Mouse (Mus musculus) megakaryocyte, embryonic 14.5 days (primary cell): ENCODE results near the gene Sdha.

ENCODE experiments used
- FLI1 ChIP-seq: IDR thresholded peaks from 2 replicates; pipeline ENCODE4 v1.6.1; 2012; ENCODE audit warnings: low read length, inconsistent platforms, mixed read lengths
- GATA1 ChIP-seq: IDR thresholded peaks from 3 replicates; pipeline ENCODE4 v1.6.1; 2012; ENCODE audit warnings: mixed read lengths, low read length, inconsistent platforms, borderline replicate concordance

- TF ChIP-seq FLI1 (no peak), GATA1 (no peak)
Measured at GRCm38 (mm10) chr13:74296376-74296775, 53.7 kb downstream of the Sdha start.
